Mouse (Mus musculus): Measurements from ENCODE around the gene Slc2a12. TPM values are rescaled to one million over a fixed set of nuclear protein-coding genes. Genes with fewer than 3 reads are reported as not detected.
A peak's percentile ranks its signal among the peaks of the same experiment; 100 is the strongest.

The Slc2a12 gene
- polyA plus RNA-seq, 1 experiment from 2014 or later, result 0.27 TPM

DNA sequence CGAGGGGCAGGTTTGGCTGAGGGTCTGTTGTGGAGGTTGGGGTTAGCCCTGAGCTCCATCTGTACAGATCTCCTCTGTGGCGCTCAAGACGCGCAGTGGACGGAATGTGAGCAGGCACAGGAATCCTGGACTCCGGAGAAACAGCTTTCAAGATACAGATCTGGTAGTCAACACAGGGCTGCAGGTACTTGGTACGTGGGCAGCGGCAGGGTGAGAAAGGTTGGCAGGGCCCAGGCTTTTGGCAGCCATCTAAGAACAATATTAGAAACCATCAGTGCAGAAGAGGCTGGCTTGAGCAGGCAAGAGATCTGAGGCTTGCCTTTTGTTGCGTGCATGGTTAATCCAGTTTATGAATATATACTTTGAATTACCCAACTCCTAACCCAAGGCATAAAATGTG, 51.4 kb downstream of the Slc2a12 start:
- 0 out of 2 replicates have a peak, but pooled peaks cover 2% of the 10 kb centered on the region for H3K4me1 ChIP-seq (replicated peaks; ENCODE audit: control insufficient read depth, insufficient read depth, low read length)
- no peaks in the 10 kb centered on the region for H3K36me3 ChIP-seq (ENCODE audit: control insufficient read depth, insufficient read depth)
- no peaks in the 10 kb centered on the region for H3K27me3 ChIP-seq (replicated peaks; ENCODE audit: control insufficient read depth, insufficient read depth, low read length)
- H3K4me3 ChIP-seq (ENCODE audit: low read depth, low read length), result no peak overlapping the region
- TF ChIP-seq CTCF (IDR thresholded peaks at IDR 0.05; ENCODE audit: low read depth), result no peak
- H3K4me2 ChIP-seq (replicated peaks; ENCODE audit: low read depth), result no peak overlapping the region
- H3K9me3 ChIP-seq (ENCODE audit: control insufficient read depth), result no peaks in the 10 kb centered on the region
- 80% methylated on average over 9 of the region's 9 CpGs for WGBS
- ATAC-seq, result no peak
- H3K27ac ChIP-seq (ENCODE audit: low read depth, low read length), result no peak overlapping the region
- no peak overlapping the region for H3K9ac ChIP-seq (ENCODE audit: low read depth, low read length)

DNA sequence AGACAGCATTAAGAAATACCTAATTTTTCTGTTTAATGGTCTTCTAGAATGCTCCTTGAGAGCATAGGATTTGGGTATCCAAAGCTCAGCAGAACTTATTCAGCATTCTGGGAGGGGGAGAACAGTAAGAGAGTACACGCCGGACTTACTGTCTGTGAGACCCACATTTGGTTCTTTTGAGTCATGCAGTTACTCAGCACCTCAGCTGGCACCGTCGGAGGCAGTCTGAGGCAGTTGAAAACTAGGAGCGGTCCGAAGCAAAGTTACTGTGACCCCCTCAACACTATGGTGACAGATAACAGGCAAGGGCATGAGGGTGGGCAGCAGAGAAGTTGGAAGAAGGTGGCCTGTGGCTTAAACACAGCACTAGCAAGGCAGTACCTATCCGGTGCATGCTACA, 52.1 kb downstream of the Slc2a12 start:
- H3K9me3 ChIP-seq (ENCODE audit: control insufficient read depth), result no peaks in the 10 kb centered on the region
- ATAC-seq, result no peak
- 0 out of 2 replicates have a peak, but pooled peaks cover 2% of the 10 kb centered on the region for H3K4me1 ChIP-seq (replicated peaks; ENCODE audit: control insufficient read depth, insufficient read depth, low read length)
- 78% methylated on average over 7 of the region's 7 CpGs for WGBS
- no peak overlapping the region for H3K4me3 ChIP-seq (ENCODE audit: low read depth, low read length)
- TF ChIP-seq CTCF (IDR thresholded peaks at IDR 0.05; ENCODE audit: low read depth), result no peak
- no peak overlapping the region for H3K4me2 ChIP-seq (replicated peaks; ENCODE audit: low read depth)
- no peak overlapping the region for H3K9ac ChIP-seq (ENCODE audit: low read depth, low read length)
- peaks cover 4% of the 10 kb centered on the region; the same call in 1 of the 2 replicates for H3K36me3 ChIP-seq (ENCODE audit: control insufficient read depth, insufficient read depth)
- no peak overlapping the region for H3K27ac ChIP-seq (ENCODE audit: low read depth, low read length)
- no peaks in the 10 kb centered on the region for H3K27me3 ChIP-seq (replicated peaks; ENCODE audit: control insufficient read depth, insufficient read depth, low read length)

DNA sequence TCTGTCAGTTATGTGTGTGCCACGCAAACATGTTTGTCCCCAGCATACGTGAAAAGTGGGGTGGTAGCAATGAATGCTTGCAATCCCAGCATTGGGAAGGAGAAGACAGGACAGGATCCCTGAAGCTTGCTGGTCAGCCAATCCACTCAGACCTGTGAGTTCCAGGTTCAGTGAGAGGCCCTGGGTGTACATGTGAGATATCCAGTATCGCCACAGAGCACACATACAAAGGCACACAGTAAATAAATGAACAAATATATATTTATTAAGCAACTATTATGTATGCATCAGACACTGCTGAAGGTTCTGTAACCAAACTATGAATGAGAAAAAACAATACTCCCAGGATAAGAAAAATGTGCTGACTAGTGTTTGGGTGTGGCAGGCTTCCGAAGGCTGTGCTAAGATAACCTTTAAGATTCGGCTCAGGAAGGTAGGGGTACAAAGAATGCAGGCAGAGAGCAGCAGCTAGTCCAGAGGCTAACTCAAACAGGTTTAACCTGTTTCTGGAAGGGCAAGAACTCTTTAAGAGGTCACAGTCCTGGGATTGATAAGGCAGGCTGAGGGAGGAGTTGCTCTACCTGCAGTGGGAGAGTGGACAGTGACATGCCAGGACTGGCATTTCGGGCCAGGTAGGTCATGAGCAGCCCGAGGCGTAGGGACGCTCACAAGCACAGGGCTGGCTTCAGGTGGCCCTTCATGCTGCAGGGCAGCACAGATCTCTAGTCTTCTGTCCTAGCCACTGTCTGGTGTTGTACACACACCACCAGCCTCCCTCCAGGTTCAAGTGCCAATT, 53.5 kb downstream of the Slc2a12 start:
- Histone ChIP-seq H3K9me3 (ENCODE audit: control insufficient read depth) (no peaks in the 10 kb centered on the region), H3K36me3 (ENCODE audit: control insufficient read depth, insufficient read depth) (peaks cover 7% of the 10 kb centered on the region), H3K4me2 (replicated peaks; ENCODE audit: low read depth) (peak overlapping the region; percentile 1), H3K4me1 (replicated peaks; ENCODE audit: control insufficient read depth, insufficient read depth, low read length) (0 out of 2 replicates have a peak, but pooled peaks cover 2% of the 10 kb centered on the region), H3K9ac (ENCODE audit: low read depth, low read length) (no peak overlapping the region), H3K27ac (ENCODE audit: low read depth, low read length) (no peak overlapping the region), H3K27me3 (replicated peaks; ENCODE audit: control insufficient read depth, insufficient read depth, low read length) (no peaks in the 10 kb centered on the region), H3K4me3 (ENCODE audit: low read depth, low read length) (no peak overlapping the region)
- no peak for TF ChIP-seq CTCF (IDR thresholded peaks at IDR 0.05; ENCODE audit: low read depth)
- 53% methylated on average over 9 of the region's 9 CpGs for WGBS
- peak; percentile 79 for ATAC-seq

DNA sequence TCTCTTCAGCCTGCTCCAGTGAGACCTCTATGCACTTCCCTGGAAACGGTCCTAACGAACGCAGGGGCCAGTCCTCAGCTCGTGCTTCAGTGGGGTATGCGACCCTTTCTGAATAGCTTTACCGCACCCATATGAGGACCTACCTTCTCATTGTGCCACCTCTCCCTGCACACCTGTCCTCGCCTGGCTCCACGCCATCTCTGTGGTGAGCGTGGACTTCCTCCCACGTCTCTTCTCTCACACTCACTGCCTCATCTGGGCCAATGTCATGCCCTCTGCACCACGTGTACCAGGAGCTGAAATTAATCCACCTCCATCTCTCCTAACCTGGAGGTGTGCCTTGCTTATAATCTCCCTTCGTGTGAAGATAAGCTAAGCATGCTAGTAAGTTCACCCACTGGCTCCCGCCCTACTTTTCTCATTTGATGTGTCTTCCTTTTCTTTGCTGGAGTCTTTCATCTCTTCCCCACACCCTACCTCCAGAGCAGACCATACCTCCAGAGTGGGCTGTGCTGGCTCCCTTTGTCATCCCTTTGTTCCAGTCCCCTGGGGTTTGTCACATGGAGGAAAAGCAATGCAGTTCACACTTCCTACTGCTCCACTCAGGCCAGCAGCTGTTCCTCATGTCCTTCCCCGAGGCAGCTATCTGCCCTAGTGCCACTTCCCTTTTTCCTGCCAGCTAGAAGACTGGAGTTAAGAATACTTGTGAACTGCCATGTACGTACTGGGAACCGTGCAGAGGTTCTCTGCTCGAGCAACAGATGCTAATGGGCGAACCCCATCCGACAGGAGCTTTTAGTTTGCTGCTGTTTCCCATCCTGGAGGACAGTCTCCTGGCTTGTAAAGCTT, 54.9 kb downstream of the Slc2a12 start:
- TF ChIP-seq CTCF (IDR thresholded peaks at IDR 0.05; ENCODE audit: low read depth), result no peak
- Histone ChIP-seq H3K9me3 (ENCODE audit: control insufficient read depth) (no peaks in the 10 kb centered on the region), H3K36me3 (ENCODE audit: control insufficient read depth, insufficient read depth) (peaks cover 7% of the 10 kb centered on the region), H3K4me2 (replicated peaks; ENCODE audit: low read depth) (no peak overlapping the region), H3K4me3 (ENCODE audit: low read depth, low read length) (no peak overlapping the region), H3K4me1 (replicated peaks; ENCODE audit: control insufficient read depth, insufficient read depth, low read length) (0 out of 2 replicates have a peak, but pooled peaks cover 2% of the 10 kb centered on the region), H3K27ac (ENCODE audit: low read depth, low read length) (no peak overlapping the region), H3K9ac (ENCODE audit: low read depth, low read length) (no peak overlapping the region), H3K27me3 (replicated peaks; ENCODE audit: control insufficient read depth, insufficient read depth, low read length) (no peaks in the 10 kb centered on the region)
- ATAC-seq, result no peak
- WGBS, result 64% methylated on average over 19 of the region's 19 CpGs

DNA sequence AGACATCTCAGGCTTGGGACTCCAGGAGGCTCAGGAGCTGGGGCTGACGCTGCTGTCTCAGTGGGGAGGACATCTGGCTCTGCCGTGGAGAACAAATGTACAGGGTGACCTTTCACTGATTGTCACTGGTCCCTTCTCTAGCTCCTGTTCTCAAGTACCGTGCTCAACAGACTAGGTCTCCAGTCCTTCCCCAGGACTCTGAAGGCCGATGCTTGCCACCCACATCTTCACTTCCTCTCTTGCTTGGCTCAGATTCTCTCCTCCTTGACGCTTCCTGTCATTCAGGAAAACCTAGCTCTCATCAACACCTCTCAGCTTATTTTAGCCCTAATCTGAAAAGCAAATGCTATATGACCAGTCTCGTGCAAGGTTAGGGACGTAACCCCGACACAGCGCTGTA, 56.0 kb downstream of the Slc2a12 start:
- H3K36me3 ChIP-seq (ENCODE audit: control insufficient read depth, insufficient read depth), result peaks cover 12% of the 10 kb centered on the region
- no peak for TF ChIP-seq CTCF (IDR thresholded peaks at IDR 0.05; ENCODE audit: low read depth)

More for the DNA sequence above, 56.0 kb downstream of the Slc2a12 start:
- H3K4me1 ChIP-seq (replicated peaks; ENCODE audit: control insufficient read depth, insufficient read depth, low read length), result 0 out of 2 replicates have a peak, but pooled peaks cover 2% of the 10 kb centered on the region
- no peak overlapping the region for H3K4me2 ChIP-seq (replicated peaks; ENCODE audit: low read depth)
- no peaks in the 10 kb centered on the region for H3K9me3 ChIP-seq (ENCODE audit: control insufficient read depth)
- H3K27me3 ChIP-seq (replicated peaks; ENCODE audit: control insufficient read depth, insufficient read depth, low read length), result no peaks in the 10 kb centered on the region
- no peak overlapping the region; the same call in 1 of the 2 replicates for H3K27ac ChIP-seq (ENCODE audit: low read depth, low read length)
- H3K4me3 ChIP-seq (ENCODE audit: low read depth, low read length), result no peak overlapping the region
- ATAC-seq, result no peak
- WGBS, result 82% methylated on average over 9 of the region's 9 CpGs
- no peak overlapping the region for H3K9ac ChIP-seq (ENCODE audit: low read depth, low read length)
